Mouse (Mus musculus): Measurements from ENCODE around the gene Olfr1424.
"Not testable (repeated sequence)": the region's sequence is repeated elsewhere in the genome, so short reads cannot be mapped to it uniquely, and the experiment has no call there.

Gene Olfr1424
- long read RNA-seq, experiment 1: 0 reads
- long read RNA-seq, experiment 2: 0 reads

DNA sequence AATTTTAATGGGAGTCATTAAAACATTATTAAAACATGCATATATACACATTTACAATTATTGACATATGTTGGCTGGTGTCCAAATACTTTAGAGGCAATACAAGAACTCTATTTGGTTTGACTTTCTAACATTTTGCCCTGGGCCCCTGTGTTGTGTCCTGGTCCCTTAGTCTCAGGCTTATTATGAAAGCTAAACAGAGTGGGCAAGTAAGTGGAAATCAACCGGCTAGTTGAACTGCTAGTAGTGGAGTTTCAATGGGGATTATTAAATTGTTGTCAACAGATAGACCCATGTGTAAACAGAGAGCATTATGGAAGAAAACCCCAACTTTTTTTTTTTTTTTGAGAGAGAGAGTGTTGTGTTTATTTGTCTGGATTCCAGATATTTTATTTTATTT, at the start of gene Olfr1424:
Olfr1424 (minus strand) TSS at position 101 of the 400 bp plus-strand sequence.
- intact Hi-C loops (cut with DNase I): not testable (repeated sequence)

DNA sequence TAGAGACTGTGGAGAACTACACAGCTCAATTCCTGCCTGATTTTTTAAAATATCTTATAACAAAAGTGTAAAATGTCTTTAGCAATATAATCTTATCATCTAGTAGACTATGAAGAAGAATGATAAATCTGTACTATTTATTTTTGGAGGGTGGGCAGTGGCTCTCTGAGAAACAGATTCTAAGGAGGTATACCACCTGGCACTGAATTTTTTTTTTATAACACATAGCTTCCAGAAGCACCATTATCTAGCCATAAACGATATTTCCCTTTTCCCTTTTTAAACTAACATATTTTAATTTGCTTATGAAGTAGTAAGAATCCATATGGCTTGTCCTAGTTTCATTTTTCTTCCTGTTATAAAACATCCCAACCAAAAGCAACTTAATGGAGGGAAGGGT, 42.1 kb upstream of the Olfr1424 start:
- intact Hi-C loops (cut with DNase I): no loop called here

DNA sequence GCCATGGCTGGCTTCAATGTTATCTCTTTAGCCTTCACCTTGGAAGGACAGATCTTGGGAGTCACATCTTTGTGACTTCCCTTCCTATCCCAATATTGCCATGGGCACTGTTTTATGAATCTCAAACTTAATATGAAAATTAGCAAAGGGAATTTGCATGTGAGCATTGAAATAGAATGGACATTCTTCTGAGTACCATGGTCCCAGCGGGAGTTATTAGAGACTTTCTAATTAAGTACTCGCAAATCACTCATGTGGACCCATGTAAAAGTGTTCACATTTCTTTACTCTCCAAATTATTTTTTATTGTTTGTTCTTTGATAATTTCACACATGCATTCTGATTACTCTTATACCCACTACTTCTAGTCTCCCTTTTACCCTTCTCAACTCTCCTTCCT, 40.8 kb upstream of the Olfr1424 start, which contains the start of gene Olfr1427:
Olfr1427 (minus strand) TSS at position 101 of the 400 bp plus-strand sequence.
- intact Hi-C loops (cut with DNase I): no loop called here

DNA sequence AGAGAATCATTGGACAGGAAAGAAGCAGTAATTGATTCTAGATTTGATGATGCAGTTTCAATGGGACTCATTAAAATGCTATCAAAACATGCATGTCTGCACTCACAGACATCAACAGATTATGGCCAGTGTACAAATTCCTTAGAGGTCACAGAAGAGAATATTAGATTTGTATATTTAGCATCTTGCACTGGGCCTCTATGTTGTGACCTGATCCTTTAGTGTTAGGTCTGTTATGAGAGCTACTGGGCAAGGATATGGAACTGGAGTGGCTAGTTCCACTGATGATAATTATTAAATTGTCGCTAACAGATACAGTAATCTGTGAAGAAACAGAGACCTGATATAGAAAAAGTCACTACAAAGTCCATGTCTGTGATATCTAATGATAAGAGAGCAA, 29.4 kb upstream of the Olfr1424 start, which contains the start of gene Olfr1426:
Olfr1426 (minus strand) TSS at position 101 of the 400 bp plus-strand sequence.
- intact Hi-C loops (cut with DNase I): no loop called here

DNA sequence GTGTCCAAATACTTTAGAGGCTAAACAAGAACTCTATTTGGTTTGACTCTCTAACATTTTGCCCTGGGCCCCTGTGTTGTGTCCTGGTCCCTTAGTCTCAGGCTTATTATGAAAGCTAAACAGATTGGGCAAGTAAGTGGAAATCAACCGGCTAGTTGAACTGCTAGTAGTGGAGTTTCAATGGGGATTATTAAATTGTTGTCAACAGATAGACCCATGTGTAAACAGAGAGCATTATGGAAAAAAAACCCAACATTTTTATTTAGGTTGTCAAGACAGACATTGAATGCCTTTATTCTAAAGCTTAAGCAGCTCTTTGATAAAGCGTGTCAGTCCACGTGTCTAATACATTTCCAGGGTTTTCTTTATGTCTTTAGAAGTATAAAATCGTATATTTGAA, 15.1 kb upstream of the Olfr1424 start, which contains the start of gene Olfr1425:
Olfr1425 (minus strand) TSS at position 101 of the 400 bp plus-strand sequence.
- intact Hi-C loops (cut with DNase I): not testable (repeated sequence)

DNA sequence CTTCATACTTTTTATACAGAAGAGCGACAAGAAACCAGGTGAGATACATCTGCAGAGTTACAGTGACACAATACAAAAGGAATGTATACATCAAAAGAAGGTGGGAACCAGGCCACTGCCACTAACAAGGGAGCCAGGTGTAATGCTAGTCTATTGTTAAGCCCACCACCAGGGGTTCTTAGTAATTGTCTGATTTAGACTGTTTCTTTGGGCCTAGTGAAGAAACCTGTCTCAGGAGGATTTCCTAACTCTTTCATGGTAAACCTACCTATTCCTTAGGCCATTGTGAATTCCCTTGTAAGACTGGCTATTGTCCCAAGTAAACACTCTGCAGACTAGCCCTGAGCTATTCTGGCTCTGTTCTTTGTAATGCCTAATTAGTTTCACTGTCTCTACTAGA, 7.1 kb upstream of the Olfr1424 start:
- intact Hi-C loops (cut with DNase I): not testable (repeated sequence)

DNA sequence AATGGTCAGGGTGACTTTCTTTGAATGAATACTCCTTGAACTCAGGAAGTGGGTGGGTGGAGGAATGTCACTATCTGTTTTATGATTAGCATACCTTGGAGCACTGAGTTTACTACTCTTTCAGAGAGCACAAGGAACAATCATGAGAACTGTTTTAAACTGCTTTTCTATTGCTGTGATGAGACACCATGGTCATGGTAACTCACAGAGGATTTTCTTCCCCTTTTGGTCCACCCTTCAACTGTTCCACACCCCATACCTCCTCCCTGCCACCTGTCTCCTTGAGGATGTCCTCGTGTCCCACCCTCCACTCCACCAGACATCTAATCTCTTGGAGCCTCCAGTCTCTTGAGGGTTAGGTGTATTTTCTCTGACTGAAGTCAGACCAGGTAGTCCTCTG, 5.3 kb upstream of the Olfr1424 start:
- intact Hi-C loops (cut with DNase I): not testable (repeated sequence)

DNA sequence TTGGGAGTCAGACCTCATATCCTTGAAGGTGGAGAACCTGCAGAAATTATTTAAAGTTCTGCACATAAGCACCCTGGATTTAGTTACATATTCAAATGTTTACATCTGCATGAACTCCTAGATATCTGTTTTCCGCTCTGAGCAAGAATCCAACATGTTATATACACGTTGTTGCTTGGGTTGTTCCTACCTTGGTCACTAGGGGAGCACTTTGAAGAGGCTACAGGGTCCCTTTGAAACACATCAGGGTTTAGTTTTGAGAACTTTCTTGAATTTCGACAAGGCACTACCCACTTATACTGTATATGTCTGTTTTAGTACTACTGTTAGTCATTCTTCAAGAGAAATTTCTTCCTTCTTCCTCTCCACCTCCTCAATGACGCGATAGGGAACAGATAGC, 19.3 kb downstream of the Olfr1424 start:
- intact Hi-C loops (cut with DNase I): no loop called here

DNA sequence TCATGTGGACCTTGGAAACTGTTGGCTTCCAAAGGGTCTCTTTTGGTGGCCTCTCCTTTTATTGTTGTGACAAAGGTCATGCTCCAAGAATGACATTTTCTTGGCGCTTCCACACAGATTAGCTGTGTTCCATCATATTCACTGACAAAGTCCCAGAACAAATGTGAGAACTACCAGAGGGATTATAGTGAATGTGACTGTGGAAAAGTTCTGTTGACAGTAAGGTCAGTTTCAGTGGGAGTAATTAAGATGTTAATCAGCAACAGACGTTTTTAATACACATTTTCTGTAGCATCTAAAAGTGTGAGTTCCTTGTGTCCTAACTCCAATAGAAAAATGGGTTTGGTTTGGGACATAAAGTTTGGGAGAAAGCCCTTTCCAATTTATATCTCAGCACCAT, 21.3 kb downstream of the Olfr1424 start, which contains the start of gene Olfr1423:
Olfr1423 (minus strand) TSS at position 101 of the 400 bp plus-strand sequence.
- intact Hi-C loops (cut with DNase I): no loop called here

DNA sequence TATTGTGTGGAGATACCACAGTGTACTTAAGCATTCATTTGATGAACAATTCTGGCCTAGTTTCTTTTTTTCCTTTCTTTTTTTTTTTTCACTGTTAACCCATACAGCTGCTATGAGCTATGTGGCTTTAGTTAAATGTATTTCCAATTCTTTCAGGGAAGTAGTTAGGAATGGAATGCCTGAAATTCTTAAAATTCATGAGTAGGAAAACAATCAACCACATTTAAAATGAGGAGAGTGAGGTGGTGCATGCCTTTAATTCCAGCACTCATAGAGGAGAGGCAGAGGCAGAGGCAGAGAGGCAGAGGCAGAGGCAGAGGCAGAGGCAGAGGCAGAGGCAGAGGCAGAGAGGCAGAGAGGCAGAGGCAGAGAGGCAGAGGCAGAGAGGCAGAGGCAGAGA, 24.8 kb downstream of the Olfr1424 start:
- intact Hi-C loops (cut with DNase I): no loop called here

DNA sequence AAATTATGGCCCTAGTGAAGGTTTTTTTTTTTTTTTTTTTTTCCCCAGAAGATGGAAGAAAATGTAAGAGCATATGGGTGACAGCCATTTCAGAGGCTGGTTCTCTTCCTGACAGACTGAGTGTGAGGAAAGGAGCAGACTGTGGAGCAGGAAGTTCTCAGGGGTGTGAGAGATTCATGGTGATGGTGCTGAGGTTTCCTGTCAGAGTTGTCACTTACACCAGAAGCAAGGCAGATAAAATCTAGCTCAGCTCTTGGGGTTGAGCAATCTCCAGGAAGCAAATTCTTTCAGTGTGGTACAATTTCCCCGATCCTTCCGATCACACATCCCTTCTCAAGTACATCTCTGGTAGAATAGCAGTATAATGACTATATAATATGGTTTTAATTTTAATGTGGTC, 35.9 kb downstream of the Olfr1424 start:
- intact Hi-C loops (cut with DNase I): no loop called here

DNA sequence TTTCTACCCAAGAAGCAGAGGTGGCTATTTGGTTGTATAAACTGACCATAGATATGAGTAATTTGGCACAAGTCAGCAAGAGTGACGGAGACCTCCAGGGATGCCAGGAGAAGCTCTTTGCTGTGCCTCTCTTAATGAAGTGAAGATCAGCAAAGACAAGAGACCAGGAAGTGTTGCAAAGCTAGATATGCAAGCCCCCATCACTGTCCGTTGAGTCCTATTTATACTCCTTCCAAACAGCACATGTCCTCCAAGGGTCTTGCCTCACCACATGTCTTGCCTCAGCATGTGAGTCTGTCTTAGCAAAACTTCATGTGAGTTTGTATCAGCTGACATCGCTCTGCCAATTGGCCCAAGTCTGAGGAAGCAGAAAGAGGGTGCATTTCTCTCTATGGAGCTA, 37.1 kb downstream of the Olfr1424 start:
- intact Hi-C loops (cut with DNase I): no loop called here

DNA sequence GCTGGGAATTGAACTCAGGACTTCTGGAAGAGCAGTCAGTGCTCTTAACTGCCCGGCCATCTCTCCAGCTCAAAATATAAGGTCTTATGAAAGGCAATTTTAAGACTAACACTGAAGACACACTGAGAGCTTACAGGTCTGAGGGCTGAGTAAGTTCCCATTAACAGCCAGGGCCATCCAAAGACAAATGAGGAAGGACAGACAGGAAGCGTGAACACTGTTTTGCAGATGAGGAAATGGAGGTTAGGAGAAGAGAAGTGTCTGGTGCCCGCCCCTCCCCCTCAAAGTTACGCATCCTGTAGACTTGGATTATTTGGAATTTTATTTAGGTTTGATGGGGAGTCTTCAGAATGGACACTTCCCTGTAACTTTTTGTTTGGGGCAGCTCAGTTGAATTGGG, 38.3 kb downstream of the Olfr1424 start:
- intact Hi-C loops (cut with DNase I): no loop called here

DNA sequence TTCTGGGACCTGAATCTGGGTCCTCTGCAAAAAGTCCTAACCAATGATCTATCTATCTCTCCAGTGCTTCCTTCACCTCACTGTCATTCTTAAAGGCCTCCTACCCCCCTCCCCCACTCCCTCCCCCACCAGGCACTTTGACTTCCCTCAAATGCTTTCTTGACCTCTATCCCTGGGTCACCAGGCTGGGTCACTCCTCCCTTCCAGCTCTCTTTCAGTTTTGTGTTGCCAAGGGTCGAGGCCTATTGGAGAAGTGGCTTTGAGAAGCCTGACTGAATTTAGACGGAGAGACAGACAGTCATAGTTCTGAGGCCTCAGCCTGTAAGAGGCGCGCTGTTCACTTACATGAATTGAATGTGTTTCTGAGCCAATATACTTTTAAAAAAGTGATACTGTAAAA, 46.3 kb downstream of the Olfr1424 start:
- intact Hi-C loops (cut with DNase I): no loop called here

DNA sequence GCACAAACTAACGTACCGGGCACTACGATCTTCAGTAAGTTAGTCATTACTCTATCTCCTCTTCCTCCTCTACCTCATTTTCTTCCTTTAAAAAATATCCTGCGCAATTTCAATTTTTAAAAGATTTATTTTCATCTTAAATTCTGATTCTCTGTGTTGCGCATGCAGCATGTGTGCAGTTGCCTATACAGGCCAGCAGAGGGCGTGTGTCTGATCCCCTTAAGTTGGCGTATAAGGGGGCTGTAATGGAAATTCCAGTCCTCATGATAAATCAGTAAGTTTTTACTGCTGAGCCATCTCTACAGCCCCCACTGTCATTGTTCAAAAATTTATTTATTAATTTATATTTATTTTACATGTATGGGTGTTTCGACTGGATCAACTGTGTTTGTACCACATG, 46.8 kb downstream of the Olfr1424 start:
- intact Hi-C loops (cut with DNase I): no loop called here

DNA sequence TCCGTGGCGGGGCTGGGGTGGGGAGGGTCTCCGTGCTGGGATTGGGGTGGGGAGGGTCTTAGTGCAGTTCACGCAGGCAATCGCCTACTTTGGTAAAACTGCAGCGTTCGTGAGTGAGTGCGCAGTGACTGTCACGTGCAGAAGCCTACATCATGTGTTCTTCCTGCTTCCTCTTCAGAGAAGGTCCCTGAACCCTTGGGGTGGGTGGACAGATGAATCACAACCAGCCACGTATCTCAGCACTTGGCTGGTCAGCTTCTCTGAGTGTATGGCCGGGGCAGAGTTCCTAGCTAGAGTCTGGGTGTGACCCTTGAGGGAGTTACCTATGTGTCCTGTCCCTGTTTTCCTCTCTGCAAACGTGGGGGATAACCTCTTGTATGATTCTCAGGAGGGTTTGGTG, 49.3 kb downstream of the Olfr1424 start:
- intact Hi-C loops (cut with DNase I): loop anchor here (5.0 kb wide), 1 partner anchor 101 kb away; the partner anchor contains the start of gene Patl1

DNA sequence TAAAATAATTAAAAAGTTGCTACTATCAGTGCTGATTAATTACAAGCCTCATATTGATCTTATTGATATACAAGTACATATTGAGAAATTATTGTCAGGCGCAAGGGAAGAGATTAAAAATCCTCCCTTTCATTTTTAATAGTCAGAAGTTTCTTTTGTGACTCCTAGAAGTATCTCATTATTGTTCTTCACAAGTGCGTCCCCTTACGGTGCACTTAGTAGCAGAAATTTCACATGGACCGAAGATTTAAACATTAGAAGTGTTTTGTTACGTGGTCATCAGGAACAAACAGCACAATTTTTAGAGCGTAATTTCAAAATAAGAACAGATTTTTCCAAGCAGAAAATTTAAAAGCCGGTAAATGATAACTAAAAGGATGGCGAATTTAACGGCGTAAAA, 49.9 kb downstream of the Olfr1424 start:
- intact Hi-C loops (cut with DNase I): loop anchor here (5.0 kb wide), 1 partner anchor 100 kb away; the partner anchor contains the start of gene Patl1

DNA sequence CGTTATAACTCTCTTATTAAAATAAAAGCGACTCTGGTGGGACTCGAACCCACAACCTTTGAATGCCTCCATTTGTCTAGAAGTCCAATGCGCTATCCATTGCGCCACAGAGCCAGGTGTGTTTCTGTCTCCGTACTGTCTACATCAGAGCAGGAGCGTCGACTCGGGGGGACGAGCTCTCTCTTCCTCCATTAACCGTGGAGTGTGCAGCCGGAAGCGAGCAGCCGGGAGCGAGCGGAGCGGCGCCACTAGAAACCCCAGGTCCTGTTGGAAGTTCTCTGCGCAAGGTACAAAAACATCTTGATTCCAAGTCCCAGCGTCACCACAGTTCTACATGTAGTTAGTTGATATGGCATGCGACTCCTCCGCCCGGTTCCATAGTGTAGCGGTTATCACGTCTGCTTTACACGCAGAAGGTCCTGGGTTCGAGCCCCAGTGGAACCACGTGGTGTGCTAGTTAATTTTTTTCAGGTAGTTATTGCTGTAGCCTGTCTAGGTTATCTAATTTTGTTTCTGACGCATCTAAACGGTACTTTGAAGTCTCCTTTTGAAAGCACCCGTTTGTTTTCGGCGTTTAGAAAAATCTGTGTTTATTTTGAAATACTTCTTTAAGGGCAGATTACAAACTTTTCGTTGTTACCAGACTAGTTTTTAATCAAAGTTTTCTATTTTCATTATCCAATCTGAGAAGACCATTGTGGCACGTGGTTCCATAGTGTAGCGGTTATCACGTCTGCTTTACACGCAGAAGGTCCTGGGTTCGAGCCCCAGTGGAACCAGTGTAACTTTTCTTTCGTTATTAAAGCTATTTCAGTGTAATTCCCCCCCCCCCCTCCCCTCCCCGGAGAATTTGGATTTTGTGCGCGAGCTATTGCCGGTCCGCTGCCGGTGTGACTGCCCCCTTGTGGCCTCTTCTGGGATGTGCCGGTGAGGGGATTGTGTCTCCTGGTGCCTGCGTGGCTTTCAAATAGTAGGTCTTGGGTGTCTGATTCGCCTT, 50.6 kb downstream of the Olfr1424 start:
- intact Hi-C loops (cut with DNase I): loop anchor here (5.0 kb wide), 1 partner anchor 100 kb away; the partner anchor contains the start of gene Patl1

DNA sequence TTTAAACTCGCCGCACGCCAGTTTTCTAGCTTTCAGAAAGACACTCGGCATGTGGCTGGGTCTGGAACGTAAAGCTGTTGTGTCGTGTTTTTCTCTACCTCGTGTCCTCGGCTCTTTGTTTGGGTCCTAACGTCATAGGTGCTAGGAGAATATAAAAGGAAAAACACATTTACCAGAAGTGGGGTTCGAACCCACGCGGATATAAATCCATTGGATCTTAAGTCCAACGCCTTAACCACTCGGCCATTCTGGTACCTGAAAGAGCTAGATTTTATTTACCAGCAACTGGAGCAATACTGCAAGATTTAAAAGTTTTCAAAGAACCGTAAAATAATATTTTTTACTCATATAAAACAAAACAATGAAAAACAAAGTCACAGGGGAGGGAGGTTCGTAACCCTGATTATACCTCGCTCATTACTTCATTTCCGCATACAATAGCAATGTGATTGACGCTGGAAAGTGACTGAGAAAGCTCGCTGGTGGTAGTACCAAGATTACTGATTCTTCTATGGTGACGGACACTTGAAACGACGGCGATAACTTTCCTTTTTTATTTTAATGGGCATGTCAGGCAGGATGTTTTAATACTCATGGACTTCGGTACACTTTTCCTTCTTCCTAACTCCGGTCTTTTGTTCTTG, 51.4 kb downstream of the Olfr1424 start:
- intact Hi-C loops (cut with DNase I): loop anchor here (5.0 kb wide), 1 partner anchor 99 kb away; the partner anchor contains the start of gene Patl1

DNA sequence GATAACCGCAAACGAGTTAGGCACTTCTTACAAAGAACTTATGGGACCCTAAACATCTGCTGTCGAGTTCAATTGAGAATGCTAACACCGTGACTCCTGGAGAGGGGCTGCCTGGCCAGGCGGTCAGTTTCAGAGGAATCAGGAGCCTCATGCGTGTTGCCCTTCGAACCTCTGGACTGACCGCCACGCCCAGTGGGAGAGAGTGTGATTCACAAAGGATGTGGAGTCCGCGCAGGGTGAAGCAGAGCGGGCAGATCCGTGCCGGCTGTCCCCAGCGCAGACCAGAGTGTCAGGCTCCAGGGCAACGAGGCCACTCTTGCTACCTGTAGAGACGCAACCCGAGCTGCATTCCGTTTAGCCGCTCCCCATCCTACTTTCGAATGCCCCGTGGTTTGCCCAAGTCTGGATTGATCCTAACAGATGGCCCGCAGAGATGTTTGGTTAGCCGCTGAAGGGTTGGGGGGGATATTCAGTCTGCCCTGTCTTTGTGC, 52.2 kb downstream of the Olfr1424 start:
- intact Hi-C loops (cut with DNase I): loop anchor here (5.0 kb wide), 1 partner anchor 98 kb away; the partner anchor contains the start of gene Patl1
